Mouse (Mus musculus) C2C12 (cell line): Measurements from ENCODE around the gene Pdzrn4. TPM values are rescaled to one million over a fixed set of nuclear protein-coding genes. Genes with fewer than 3 reads are reported as not detected.
"Not testable (repeated sequence)": the region's sequence is repeated elsewhere in the genome, so short reads cannot be mapped to it uniquely, and the experiment has no call there.

Source experiments
- H3K27me3 ChIP-seq: one replicate; pipeline ENCODE4 v1.6.1; 2011; ENCODE audit not compliant: control insufficient read depth, insufficient read depth, insufficient read length
- H3K36me3 ChIP-seq: one replicate; pipeline ENCODE4 v1.6.1; 2011; ENCODE audit not compliant: control insufficient read depth, insufficient read depth
- H3K4me3 ChIP-seq: one replicate; pipeline ENCODE4 v1.5.1; 2011; ENCODE audit warnings: mild to moderate bottlenecking, control low read depth; ENCODE audit not compliant: poor library complexity, insufficient read depth, severe bottlenecking
- H3K79me2 ChIP-seq: one replicate; pipeline ENCODE4 v1.6.1; 2011; ENCODE audit not compliant: control insufficient read depth, insufficient read depth
- H3K79me3 ChIP-seq: one replicate; pipeline ENCODE4 v1.6.1; 2011; ENCODE audit warnings: low read depth, control low read depth
- H3ac ChIP-seq: one replicate; pipeline ENCODE3; 2011; ENCODE audit warnings: low read depth; ENCODE audit not compliant: control insufficient read depth, insufficient read length
- CEBPB ChIP-seq: IDR thresholded peaks from one replicate; pipeline ENCODE4 v1.6.1; 2011; ENCODE audit warnings: low read depth, mild to moderate bottlenecking, control low read depth, moderate library complexity
- CTCF ChIP-seq: IDR thresholded peaks from one replicate; pipeline ENCODE4 v1.5.1; 2011; ENCODE audit not compliant: control insufficient read depth, insufficient read depth, insufficient read length
- FOSL1 ChIP-seq: IDR thresholded peaks from one replicate; pipeline ENCODE4 v1.8.0; 2011; ENCODE audit warnings: mild to moderate bottlenecking, low read length; ENCODE audit not compliant: poor library complexity, insufficient read depth, severe bottlenecking
- MAX ChIP-seq: IDR thresholded peaks from one replicate; pipeline ENCODE4 v1.6.1; 2011; ENCODE audit warnings: mild to moderate bottlenecking, control low read depth
- MYOD1 ChIP-seq: IDR thresholded peaks from one replicate; pipeline ENCODE4 v1.6.1; 2011; ENCODE audit warnings: low read depth; ENCODE audit not compliant: control insufficient read depth, insufficient read length
- MYOG ChIP-seq: IDR thresholded peaks from one replicate; pipeline ENCODE4 v1.6.1; 2011; ENCODE audit not compliant: control insufficient read depth, insufficient read length; ENCODE audit errors: extremely low read depth
- USF1 ChIP-seq: IDR thresholded peaks from one replicate; pipeline ENCODE4 v1.6.1; 2011; ENCODE audit warnings: low read depth, mild to moderate bottlenecking, control low read depth, moderate library complexity
- long read RNA-seq, 2 experiments: library from polyadenylated mRNA; unstranded; transcript quantifications; one replicate each; pipeline ENCODE4 v2.0.0; 2019 to 2020
- polyA plus RNA-seq: library from polyadenylated mRNA; unstranded; fragments of >200 nt; fragmentation: generic; extraction: Trizol; gene quantifications from one replicate; pipeline ENCODE4 v1.2.1, GENCODE M21; 2012; ENCODE audit warnings: missing spikeins

The Pdzrn4 gene
- polyA plus RNA-seq, result 0.01 TPM
- long read RNA-seq, experiment 1, result 0 reads
- long read RNA-seq, experiment 2, result 0 reads

DNA sequence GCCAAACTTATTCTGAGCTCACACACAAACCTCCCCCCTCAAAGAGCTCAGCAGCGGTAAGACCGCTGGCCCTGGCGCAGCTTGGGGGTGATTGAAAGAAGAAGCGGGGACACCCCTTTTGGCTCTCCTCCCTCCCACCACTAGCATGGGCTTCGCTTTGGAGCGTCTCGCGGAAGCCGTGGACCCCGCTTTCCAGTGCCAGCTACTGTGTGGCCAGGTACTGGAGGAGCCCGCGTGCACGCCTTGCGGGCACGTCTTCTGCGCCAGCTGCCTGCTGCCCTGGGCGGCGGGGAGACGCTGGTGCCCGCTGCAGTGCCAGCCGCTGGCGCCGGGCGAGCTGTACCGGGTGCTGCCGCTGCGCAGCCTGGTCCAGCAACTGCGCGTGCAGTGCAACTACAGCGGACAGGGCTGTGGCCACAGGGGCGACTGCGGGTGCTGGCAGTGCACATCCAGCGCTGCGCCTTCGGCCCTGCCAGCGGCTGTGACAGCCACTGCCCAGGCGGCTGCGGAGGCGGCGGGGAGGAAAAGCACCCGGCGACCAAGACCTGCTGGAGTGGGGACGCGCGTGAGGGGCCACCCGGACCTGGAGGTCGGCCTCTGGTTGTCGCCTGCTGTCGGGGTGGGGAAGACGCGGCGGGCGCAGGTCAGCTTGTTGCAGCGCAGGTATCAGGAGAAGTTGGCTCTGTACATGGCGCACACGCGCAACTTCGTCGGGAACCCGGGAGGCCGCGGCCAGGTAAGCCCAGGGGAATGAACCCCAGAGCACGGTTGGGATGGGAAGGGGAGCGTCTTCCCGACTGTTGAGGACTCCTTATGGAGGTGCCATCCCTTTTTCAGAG, at the start of gene Pdzrn4:
TSS of gene Pdzrn4 (plus strand) at position 112 of the 839 bp plus-strand sequence.
- Histone ChIP-seq H3K4me3 (no peak within 1 kb of the TSS), H3K36me3 (no peaks in the 10 kb centered on the region), H3K27me3 (peaks cover 13% of the 10 kb centered on the region), H3K79me2 (no peaks in the 10 kb centered on the region), H3K79me3 (no peaks in the 10 kb centered on the region), H3ac (no peak within 1 kb of the TSS)
- TF ChIP-seq FOSL1 (no peak), USF1 (no peak), MYOD1 (no peak), CEBPB (no peak), CTCF (no peak), MYOG (no peak)

DNA sequence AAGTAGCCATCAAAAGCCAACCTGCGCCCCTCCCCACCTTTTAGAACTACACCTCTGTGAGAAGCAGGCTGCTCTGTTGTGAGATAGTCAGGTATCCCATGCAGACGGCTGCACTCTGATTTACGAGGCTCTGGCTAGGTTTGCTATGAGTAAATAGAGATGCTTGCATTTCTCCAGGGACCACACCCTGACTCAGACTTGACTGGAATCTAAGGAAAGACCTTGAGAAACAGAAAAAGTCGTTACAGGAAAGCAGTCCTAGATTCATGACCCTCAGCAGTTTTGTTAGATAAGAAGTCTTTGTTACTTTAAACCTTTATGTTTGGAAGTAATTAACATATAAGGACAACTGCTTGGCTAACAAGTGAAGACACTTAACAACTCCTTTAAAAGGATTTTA, 49.3 kb upstream of the Pdzrn4 start:
- H3K36me3 ChIP-seq, result no peaks in the 10 kb centered on the region
- H3ac ChIP-seq, result no peak overlapping the region
- no peaks in the 10 kb centered on the region for H3K79me2 ChIP-seq
- H3K79me3 ChIP-seq, result no peaks in the 10 kb centered on the region
- no peak for TF ChIP-seq FOSL1
- TF ChIP-seq USF1, result no peak
- TF ChIP-seq MYOG, result no peak
- TF ChIP-seq MAX, result no peak
- no peak for TF ChIP-seq CEBPB
- no peak for TF ChIP-seq CTCF
- no peak for TF ChIP-seq MYOD1
- no peaks in the 10 kb centered on the region for H3K27me3 ChIP-seq
- H3K4me3 ChIP-seq, result no peak overlapping the region

DNA sequence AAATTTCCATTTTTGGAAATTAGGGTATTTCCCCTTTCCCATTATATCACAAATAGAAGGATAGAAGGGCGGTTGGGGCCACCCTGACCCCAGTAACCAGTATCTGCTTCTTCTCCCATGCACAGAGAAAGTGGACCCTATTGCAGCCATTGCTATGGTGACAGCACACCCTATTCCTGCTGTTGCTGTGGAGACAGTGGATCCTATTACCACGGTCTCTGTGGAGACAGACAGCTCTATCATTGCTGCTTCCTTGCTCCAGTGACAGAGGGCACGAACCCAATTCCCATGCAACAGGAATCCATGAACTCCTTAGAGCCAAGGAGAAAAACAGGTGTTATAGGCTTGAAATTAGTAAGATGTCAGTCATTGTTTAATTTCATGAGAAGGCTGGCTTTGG, 48.8 kb upstream of the Pdzrn4 start:
- no peaks in the 10 kb centered on the region for H3K27me3 ChIP-seq
- TF ChIP-seq USF1 (no peak), FOSL1 (no peak), MAX (no peak), CTCF (no peak), MYOG (no peak), CEBPB (no peak), MYOD1 (no peak)
- no peak overlapping the region for H3ac ChIP-seq

DNA sequence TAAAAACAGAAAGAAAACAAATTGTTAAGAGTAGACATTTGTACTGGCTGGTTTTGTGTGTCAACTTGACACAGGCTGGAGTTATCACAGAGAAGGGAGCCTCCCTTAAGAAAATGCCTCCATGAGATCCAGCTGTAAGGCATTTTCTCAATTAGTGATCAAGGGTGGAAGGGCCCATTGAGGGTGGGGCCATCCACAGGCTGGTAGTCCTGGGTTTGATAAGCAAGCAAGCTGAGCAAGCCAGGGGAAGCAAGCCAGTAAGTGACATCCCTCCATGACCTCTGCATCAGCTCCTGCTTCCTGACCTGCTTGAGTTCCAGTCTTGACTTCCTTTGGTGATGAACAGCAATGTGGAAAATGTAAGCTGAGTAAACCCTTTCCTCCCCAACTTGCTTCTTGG, 48.2 kb upstream of the Pdzrn4 start:
- not testable (repeated sequence) for H3K79me3 ChIP-seq, H3K27me3 ChIP-seq, H3K4me3 ChIP-seq, H3K79me2 ChIP-seq, H3ac ChIP-seq, H3K36me3 ChIP-seq

More for the DNA sequence above, 48.8 kb upstream of the Pdzrn4 start:
- Histone ChIP-seq H3K79me3 (no peaks in the 10 kb centered on the region), H3K4me3 (no peak overlapping the region), H3K79me2 (no peaks in the 10 kb centered on the region), H3K36me3 (no peaks in the 10 kb centered on the region)

DNA sequence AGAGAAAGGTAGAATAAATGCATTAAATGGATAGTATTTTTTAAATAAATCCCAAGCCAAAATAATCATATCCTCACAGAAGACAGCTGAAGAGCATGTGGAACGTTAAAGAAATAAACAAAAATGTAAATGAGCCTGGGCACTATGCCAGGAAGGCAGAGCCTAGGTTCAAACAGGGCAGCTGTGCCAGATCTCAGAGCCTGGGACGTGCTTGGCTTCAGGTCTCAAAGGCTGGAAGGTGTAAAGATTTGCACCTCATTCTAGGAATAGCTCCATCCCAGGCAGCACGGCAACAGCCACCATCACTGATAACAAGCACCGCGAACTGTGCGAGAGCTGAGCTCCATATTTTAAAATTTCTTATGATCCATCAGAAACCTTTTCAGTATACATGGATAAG, 32.5 kb upstream of the Pdzrn4 start:
- Histone ChIP-seq H3K36me3 (no peaks in the 10 kb centered on the region), H3K4me3 (no peak overlapping the region), H3K79me3 (no peaks in the 10 kb centered on the region), H3ac (no peak overlapping the region), H3K27me3 (no peaks in the 10 kb centered on the region), H3K79me2 (no peaks in the 10 kb centered on the region)
- TF ChIP-seq MYOD1 (no peak), MYOG (no peak), CEBPB (no peak), USF1 (no peak), FOSL1 (no peak), CTCF (no peak), MAX (no peak)

DNA sequence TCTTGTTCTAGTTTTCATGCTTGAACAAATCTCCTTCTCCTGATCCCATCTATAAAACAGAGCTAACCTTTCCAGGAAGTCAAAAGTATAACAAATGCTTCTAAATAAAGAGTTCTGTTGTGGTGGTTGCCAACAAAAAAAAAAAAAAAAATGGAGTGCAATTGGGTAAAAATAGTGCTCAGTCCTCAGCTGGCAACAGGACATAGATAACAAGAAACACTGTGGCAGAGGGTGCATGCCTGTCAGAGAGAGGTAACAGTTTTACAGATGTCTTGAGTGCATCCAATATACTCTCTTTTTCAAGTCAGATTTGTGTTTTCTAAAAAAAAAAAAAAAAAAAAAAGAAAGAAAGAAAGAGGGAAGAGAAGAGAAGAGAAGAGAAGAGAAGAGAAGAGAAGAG, 32.1 kb upstream of the Pdzrn4 start:
- TF ChIP-seq USF1 (no peak), FOSL1 (no peak), MAX (no peak), MYOG (no peak), CEBPB (no peak), MYOD1 (no peak), CTCF (no peak)
- no peak overlapping the region for H3K4me3 ChIP-seq
- no peaks in the 10 kb centered on the region for H3K27me3 ChIP-seq
- H3K79me3 ChIP-seq, result no peaks in the 10 kb centered on the region
- no peaks in the 10 kb centered on the region for H3K79me2 ChIP-seq
- no peaks in the 10 kb centered on the region for H3K36me3 ChIP-seq
- H3ac ChIP-seq, result no peak overlapping the region
